Mouse (Mus musculus) central nervous system, embryonic 18 days (tissue): ENCODE results near the gene Tmem50b. TPM values are rescaled to one million over a fixed set of nuclear protein-coding genes. Genes with fewer than 3 reads are reported as not detected.

ENCODE experiments used
- polyA plus RNA-seq: library from polyadenylated mRNA; depleted of rRNA; stranded (reverse); fragments of >200 nt; gene quantifications from 2 replicates; pipeline ENCODE4 v1.2.3, GENCODE M21; 2012; rRNA removed

Tmem50b gene
- 73.0 and 77.9 TPM in 2 replicates for polyA plus RNA-seq

GRCm38 (mm10) chr16:91597672-91598010, at the start of gene Tmem50b:
Gene Tmem50b, minus strand, starts transcription at chr16:91597800.

GRCm38 (mm10) chr16:91646681-91647419, 49.2 kb upstream of the Tmem50b start, which contains the start of gene Gart:
Gene Gart, minus strand, starts transcription at chr16:91646952.

GRCm38 (mm10) chr16:91618511-91619501, 21.2 kb upstream of the Tmem50b start, which contains the start of gene Dnajc28:
Gene Dnajc28, minus strand, starts transcription at chr16:91619026.

GRCm38 (mm10) chr16:91546836-91547741, 50.5 kb downstream of the Tmem50b start, which contains the start of gene Ifngr2:
Gene Ifngr2, plus strand, starts transcription at chr16:91547072.

Other genes starting within 250 kb of the Tmem50b start
- 27.1 and 27.7 TPM in 2 replicates for gene Ifnar2, start 225.0 kb downstream of the Tmem50b start, polyA plus RNA-seq
- not detected in 2 replicates for gene Gm21970, start 206.1 kb downstream of the Tmem50b start, polyA plus RNA-seq
- gene Il10rb, start 191.6 kb downstream of the Tmem50b start, polyA plus RNA-seq, result 8.1 and 8.6 TPM in 2 replicates
- gene Ifnar1, start 112.6 kb downstream of the Tmem50b start, polyA plus RNA-seq, result 48.8 and 49.5 TPM in 2 replicates
- gene Ifngr2, start 50.7 kb downstream of the Tmem50b start, polyA plus RNA-seq, result 53.2 and 60.4 TPM in 2 replicates
- gene Dnajc28, start 21.2 kb upstream of the Tmem50b start, polyA plus RNA-seq, result 3.1 and 3.2 TPM in 2 replicates
- 36.6 and 39.0 TPM in 2 replicates for gene Gart, start 49.2 kb upstream of the Tmem50b start, polyA plus RNA-seq
- gene Son, start 49.7 kb upstream of the Tmem50b start, polyA plus RNA-seq, result 316 and 343 TPM in 2 replicates
- gene Donson, start 91.0 kb upstream of the Tmem50b start, polyA plus RNA-seq, result 50.7 and 57.3 TPM in 2 replicates
- gene Cryzl1, start 131.2 kb upstream of the Tmem50b start, polyA plus RNA-seq, result 99.4 and 103 TPM in 2 replicates
- 59.4 and 64.2 TPM in 2 replicates for gene Itsn1, start 131.5 kb upstream of the Tmem50b start, polyA plus RNA-seq